11 mouse cellular contexts compared by ENCODE assay signal in the genomic region with DNA sequence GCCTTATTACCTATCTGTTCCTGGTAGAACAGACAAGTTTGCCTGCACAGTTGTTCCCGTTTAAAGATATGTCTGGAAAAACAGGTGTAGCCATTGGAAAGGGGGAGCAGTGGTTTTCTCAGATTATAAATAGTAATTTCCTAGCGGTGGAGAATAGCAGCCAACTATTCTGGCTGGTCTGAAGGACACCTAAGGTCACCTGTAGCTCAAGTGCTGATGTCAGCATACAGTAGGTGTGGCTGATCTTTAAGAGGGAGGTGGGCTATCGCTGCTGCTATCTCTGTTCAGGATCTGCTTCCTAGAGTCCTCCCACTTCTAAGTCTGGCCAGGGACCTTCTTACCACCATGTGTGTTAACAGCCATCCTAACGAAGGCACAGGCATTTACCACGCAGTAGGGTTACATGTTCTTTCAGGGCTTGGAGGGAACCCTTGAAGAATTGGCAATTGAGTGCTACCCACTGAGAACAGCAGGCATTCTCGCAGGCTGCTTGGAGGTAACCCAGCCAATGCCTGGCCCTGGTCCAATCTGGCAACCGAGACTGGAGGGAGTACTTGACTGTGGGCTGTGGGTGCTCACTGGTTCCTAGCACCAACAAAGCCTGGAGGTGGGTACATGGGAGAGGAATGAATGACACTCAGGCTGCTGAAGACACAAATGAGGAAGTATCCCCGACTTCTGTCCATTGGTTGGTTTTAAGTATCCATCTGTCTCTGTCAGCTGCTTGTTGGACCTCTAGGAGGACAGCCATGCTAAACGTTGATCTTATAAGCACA. TPM values are rescaled to one million over a fixed set of nuclear protein-coding genes. Genes with fewer than 3 reads are reported as not detected.
DNase-seq lines count a peak whose midpoint lies in the region; ATAC-seq and TF ChIP-seq lines count a peak whose summit lies in the region.
"Had no signal": no experiment of that assay in that cellular context is flagged by ENCODE, and none has a peak within 500 bp of the region (broad histone marks: within the 10 kb centered on the region; RNA-seq: fewer than 3 reads in every experiment).

No protein-coding gene starts in this region.

- no peak overlapping the region for H3K4me2 ChIP-seq in kidney, embryonic 16.5 days (replicated peaks; ENCODE audit: low read depth, low read length)
- H3K4me2 ChIP-seq in heart, embryonic 12.5 days = no peak overlapping the region
- no peak overlapping the region for H3K4me2 ChIP-seq in neural tube, embryonic 15.5 days
- no peak overlapping the region for H3K4me2 ChIP-seq in midbrain, embryonic 16.5 days (ENCODE audit: low read length)

- TF ChIP-seq POLR2A in kidney, adult 2 months (IDR thresholded peaks at IDR 0.05; ENCODE audit: low read depth, low read length) = no peak

- peaks cover 4% of the 10 kb centered on the region; the same call in 1 of the 2 replicates for H3K9me3 ChIP-seq in kidney, embryonic 16.5 days (ENCODE audit: low read length)
- 0 out of 2 replicates have a peak, but pooled peaks cover 4% of the 10 kb centered on the region for H3K9me3 ChIP-seq in heart, embryonic 12.5 days (replicated peaks)
- H3K9me3 ChIP-seq in neural tube, embryonic 15.5 days (replicated peaks) = no peaks in the 10 kb centered on the region
- H3K9me3 ChIP-seq in midbrain, embryonic 16.5 days (replicated peaks; ENCODE audit: control insufficient read depth, low read length, poor library complexity, severe bottlenecking) = no peaks in the 10 kb centered on the region; the same call in 1 of the 2 replicates

- TF ChIP-seq CTCF in kidney, adult 2 months (conservative IDR thresholded peaks at IDR 0.05; ENCODE audit: insufficient read depth, insufficient read length, low read depth, low read length) = no peak

- no peaks in the 10 kb centered on the region for H3K4me1 ChIP-seq in kidney, adult 2 months (ENCODE audit: control insufficient read depth, insufficient read depth, low read length)
- H3K4me1 ChIP-seq in kidney, embryonic 16.5 days (ENCODE audit: insufficient read depth, low read length) = no peaks in the 10 kb centered on the region
- peaks cover 20% of the 10 kb centered on the region for H3K4me1 ChIP-seq in heart, embryonic 12.5 days (replicated peaks)
- H3K4me1 ChIP-seq in neural tube, embryonic 15.5 days = no peaks in the 10 kb centered on the region
- no peaks in the 10 kb centered on the region for H3K4me1 ChIP-seq in midbrain, embryonic 16.5 days (ENCODE audit: control insufficient read depth, insufficient read depth, low read length)

- no peak overlapping the region for H3K27ac ChIP-seq in kidney, adult 2 months (ENCODE audit: insufficient read depth, low read depth, low read length)
- no peak overlapping the region for H3K27ac ChIP-seq in kidney, embryonic 16.5 days (ENCODE audit: low read length)
- peak overlapping the region; percentile 59 for H3K27ac ChIP-seq in heart, embryonic 12.5 days (ENCODE audit: poor library complexity, severe bottlenecking)
- H3K27ac ChIP-seq in neural tube, embryonic 15.5 days (replicated peaks) = no peak overlapping the region
- H3K27ac ChIP-seq in midbrain, embryonic 16.5 days (ENCODE audit: low read length) = no peak overlapping the region
- H3K27ac ChIP-seq: macrophage had no signal

- no peak overlapping the region for H3K4me3 ChIP-seq in kidney, adult 2 months (ENCODE audit: insufficient read depth, low read depth, low read length)
- H3K4me3 ChIP-seq in kidney, embryonic 16.5 days (ENCODE audit: low read length) = no peak overlapping the region
- no peak overlapping the region for H3K4me3 ChIP-seq in heart, embryonic 12.5 days
- H3K4me3 ChIP-seq in neural tube, embryonic 15.5 days (replicated peaks) = no peak overlapping the region
- H3K4me3 ChIP-seq in midbrain, embryonic 16.5 days (ENCODE audit: low read depth, low read length) = no peak overlapping the region

- DNase-seq in kidney, adult 2 months = peak; percentile 44
- peak; percentile 63 for DNase-seq in cerebellum, adult 9-10 months
- DNase-seq in layer of hippocampus, postnatal 36 days = peak; percentile 78 to 81
- peak; percentile 65 for DNase-seq in right cerebral cortex, adult 18-20 months

- ATAC-seq in kidney, embryonic 16.5 days (ENCODE audit: low FRiP score, low TSS enrichment) = no peak
- ATAC-seq in heart, embryonic 12.5 days (ENCODE audit: insufficient number of reproducible peaks, low FRiP score) = no peak
- no peak for ATAC-seq in neural tube, embryonic 15.5 days (ENCODE audit: low FRiP score)
- no peak for ATAC-seq in midbrain, embryonic 16.5 days
- ATAC-seq: Patski had no signal

- no peak overlapping the region for H3K9ac ChIP-seq in kidney, embryonic 16.5 days (replicated peaks; ENCODE audit: low read length)
- no peak overlapping the region for H3K9ac ChIP-seq in heart, embryonic 12.5 days
- H3K9ac ChIP-seq in neural tube, embryonic 15.5 days (replicated peaks) = no peak overlapping the region
- H3K9ac ChIP-seq in midbrain, embryonic 16.5 days (ENCODE audit: low read depth, low read length) = no peak overlapping the region

- no peaks in the 10 kb centered on the region for H3K27me3 ChIP-seq in kidney, adult 2 months (replicated peaks; ENCODE audit: control insufficient read depth, insufficient read depth, low read length)
- no peaks in the 10 kb centered on the region for H3K27me3 ChIP-seq in kidney, embryonic 16.5 days (ENCODE audit: insufficient read depth, low read length)
- H3K27me3 ChIP-seq in heart, embryonic 12.5 days (replicated peaks) = no peaks in the 10 kb centered on the region
- no peaks in the 10 kb centered on the region for H3K27me3 ChIP-seq in neural tube, embryonic 15.5 days (replicated peaks)
- no peaks in the 10 kb centered on the region for H3K27me3 ChIP-seq in midbrain, embryonic 16.5 days (ENCODE audit: control insufficient read depth, insufficient read depth, low read depth, low read length)
- H3K27me3 ChIP-seq: Patski had no signal

- no peaks in the 10 kb centered on the region for H3K36me3 ChIP-seq in kidney, adult 2 months (ENCODE audit: control insufficient read depth, insufficient read depth, low read length)
- no peaks in the 10 kb centered on the region for H3K36me3 ChIP-seq in kidney, embryonic 16.5 days (ENCODE audit: insufficient read depth, low read length)
- H3K36me3 ChIP-seq in heart, embryonic 12.5 days = no peaks in the 10 kb centered on the region
- H3K36me3 ChIP-seq in neural tube, embryonic 15.5 days = no peaks in the 10 kb centered on the region
- no peaks in the 10 kb centered on the region for H3K36me3 ChIP-seq in midbrain, embryonic 16.5 days (ENCODE audit: control insufficient read depth, insufficient read depth, low read length)

- WGBS in kidney, adult 2 months = 63% methylated on average over 9 of the region's 9 CpGs
- 77% methylated on average over 9 of the region's 9 CpGs for WGBS in kidney, embryonic 16.5 days
- 48% methylated on average over 9 of the region's 9 CpGs for WGBS in heart, embryonic 12.5 days
- WGBS in neural tube, embryonic 15.5 days = 69% methylated on average over 9 of the region's 9 CpGs
- WGBS in midbrain, embryonic 16.5 days = 77% methylated on average over 9 of the region's 9 CpGs

RNA-seq across cellular contexts. Expression of gene Gm11084, which starts 33.0 kb away (rescaled TPM):
- not detected in 2 replicates for polyA plus RNA-seq in kidney, adult 2 months (2012; rRNA removed)
- polyA plus RNA-seq in kidney, embryonic 16.5 days (2015; fragmentation: Nextera tagmentation; extraction: Ambion mirVana) = not detected in 2 replicates
- polyA plus RNA-seq in heart, embryonic 12.5 days (2016; fragmentation: Nextera tagmentation; extraction: Ambion mirVana) = not detected in 2 replicates
- not detected for total RNA-seq in layer of hippocampus, postnatal 36 days (2021)
- not detected in 2 replicates for polyA plus RNA-seq in neural tube, embryonic 15.5 days (2015; fragmentation: Nextera tagmentation; extraction: Ambion mirVana)
- not detected in 2 replicates for polyA plus RNA-seq in midbrain, embryonic 16.5 days (2015; fragmentation: Nextera tagmentation; extraction: Ambion mirVana)
- polyA plus RNA-seq: macrophage; Patski; stomach, embryonic 16.5 days had no signal

RNA-seq across cellular contexts. Expression of gene Sp3, which starts 39.3 kb away (rescaled TPM):
- polyA plus RNA-seq in kidney, adult 2 months (2012; rRNA removed) = 13.5 and 13.7 TPM in 2 replicates
- polyA plus RNA-seq in kidney, embryonic 16.5 days (2015; fragmentation: Nextera tagmentation; extraction: Ambion mirVana) = 44.6 and 47.3 TPM in 2 replicates
- polyA plus RNA-seq in heart, embryonic 12.5 days (2016; fragmentation: Nextera tagmentation; extraction: Ambion mirVana) = 43.8 and 44.6 TPM in 2 replicates
- total RNA-seq in layer of hippocampus, postnatal 36 days (2021) = 10 to 100 TPM; 63.5 to 73.7 TPM
- polyA plus RNA-seq in neural tube, embryonic 15.5 days (2015; fragmentation: Nextera tagmentation; extraction: Ambion mirVana) = 27.7 and 35.3 TPM in 2 replicates
- polyA plus RNA-seq in midbrain, embryonic 16.5 days (2015; fragmentation: Nextera tagmentation; extraction: Ambion mirVana) = 31.1 and 37.7 TPM in 2 replicates
